Mouse (Mus musculus) brown adipose tissue, adult 24 weeks (tissue): Measurements from ENCODE around the gene Ccnl2. TPM values are rescaled to one million over a fixed set of nuclear protein-coding genes. Genes with fewer than 3 reads are reported as not detected.

Source experiments
- H3K27ac ChIP-seq: fragments of 200-500 bp; replicated peaks from 2 replicates; pipeline ENCODE4 v1.5.1; 2012; ENCODE audit warnings: low read depth, mild to moderate bottlenecking, low read length
- H3K4me1 ChIP-seq: fragments of 200-500 bp; 2 replicates; pipeline ENCODE4 v1.6.1; 2012; ENCODE audit warnings: low read length, mixed read lengths; ENCODE audit not compliant: control insufficient read depth, insufficient read depth, insufficient read length
- H3K4me3 ChIP-seq: fragments of 200-500 bp; 2 replicates; pipeline ENCODE4 v1.5.1; 2012; ENCODE audit warnings: low read depth, mild to moderate bottlenecking, low read length, moderate library complexity; ENCODE audit not compliant: insufficient read depth
- polyA plus RNA-seq: library from polyadenylated mRNA; stranded (reverse); fragments of >200 nt; gene quantifications from 2 replicates; pipeline ENCODE4 v1.2.4, GENCODE M21; 2012; ENCODE audit not compliant: missing spikeins, insufficient read depth, insufficient read length

The Ccnl2 gene
- polyA plus RNA-seq, 1 experiment, result 28.2 TPM

- H3K4me3 ChIP-seq, result no peak overlapping the region
- peaks cover 14% of the 10 kb centered on the region for H3K4me1 ChIP-seq
- no peak overlapping the region for H3K27ac ChIP-seq
Measured at GRCm38 (mm10) chr4:155856071-155856470, 43.8 kb downstream of the Ccnl2 start.

GRCm38 (mm10) chr4:155856881-155857280 lies 44.6 kb downstream of the Ccnl2 start:
- H3K4me3 ChIP-seq, result no peak overlapping the region
- peaks cover 6% of the 10 kb centered on the region for H3K4me1 ChIP-seq
- H3K27ac ChIP-seq, result no peak overlapping the region

- no peaks in the 10 kb centered on the region for H3K4me1 ChIP-seq
- no peak overlapping the region for H3K27ac ChIP-seq
- no peak overlapping the region for H3K4me3 ChIP-seq
Measured at GRCm38 (mm10) chr4:155859318-155859717, 47.0 kb downstream of the Ccnl2 start.

DNA sequence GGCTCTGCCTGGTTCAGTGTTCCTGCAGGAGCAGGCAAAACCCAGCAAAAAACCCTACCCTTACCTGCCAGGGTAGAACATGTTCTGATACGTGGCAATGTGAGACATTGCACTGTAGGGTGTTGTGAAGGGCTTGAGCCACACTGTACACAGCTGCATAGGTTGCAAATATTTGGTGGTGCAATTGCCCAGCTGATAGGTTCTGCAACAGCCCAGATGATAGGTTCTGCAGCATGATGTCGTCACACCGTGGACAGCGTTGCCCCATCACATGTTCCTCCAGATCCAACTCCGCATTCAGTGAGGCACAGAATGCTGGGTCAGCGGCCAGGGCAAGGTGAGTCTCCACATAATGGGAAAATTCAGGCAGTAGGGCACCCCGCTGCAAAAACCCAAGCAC lies 49.5 kb downstream of the Ccnl2 start:
- no peaks in the 10 kb centered on the region for H3K4me1 ChIP-seq
- no peak overlapping the region for H3K4me3 ChIP-seq
- no peak overlapping the region for H3K27ac ChIP-seq

GRCm38 (mm10) chr4:155863001-155863400 lies 50.7 kb downstream of the Ccnl2 start, which contains the start of gene Tas1r3:
Gene Tas1r3 (minus strand): TSS chr4:155863362.
- Histone ChIP-seq H3K4me1 (no peaks in the 10 kb centered on the region), H3K4me3 (no peak within 1 kb of the TSS), H3K27ac (no peak within 1 kb of the TSS)

GRCm38 (mm10) chr4:155868614-155869298 lies 56.5 kb downstream of the Ccnl2 start:
- Histone ChIP-seq H3K4me1 (peaks cover 3% of the 10 kb centered on the region), H3K27ac (peak overlapping the region; percentile 29; the same call in 1 of the 2 replicates), H3K4me3 (peak overlapping the region; percentile 71)

- Histone ChIP-seq H3K4me1 (peaks cover 3% of the 10 kb centered on the region), H3K27ac (peak within 1 kb of the TSS; percentile 29), H3K4me3 (peak within 1 kb of the TSS; percentile 77)
Measured at GRCm38 (mm10) chr4:155869317-155870033, 57.2 kb downstream of the Ccnl2 start, which contains the start of the genes Cptp and Ints11. Gene Cptp (minus strand): TSS chr4:155869440. Gene Ints11 (plus strand): TSS chr4:155869546.

DNA sequence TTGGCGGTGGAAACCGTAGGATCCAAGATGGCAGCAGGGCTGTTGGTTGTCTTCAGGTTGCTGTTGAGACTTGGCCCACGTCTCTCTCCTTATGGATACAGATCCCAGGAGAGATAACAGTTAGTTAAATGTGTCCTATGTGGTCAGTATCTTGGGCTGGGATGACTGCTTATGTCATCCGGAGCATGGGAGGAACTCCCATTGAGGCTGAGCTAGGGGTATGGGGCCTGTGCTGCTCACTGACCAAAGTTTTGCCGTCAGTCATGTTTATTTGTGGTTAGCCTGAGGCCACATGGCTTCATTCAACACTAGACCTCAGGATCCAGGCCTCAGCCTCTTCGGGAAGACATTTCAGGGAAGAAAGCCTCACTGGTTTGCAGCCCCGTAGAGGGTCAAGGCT lies 59.1 kb downstream of the Ccnl2 start:
- Histone ChIP-seq H3K4me1 (peaks cover 3% of the 10 kb centered on the region), H3K4me3 (no peak overlapping the region), H3K27ac (no peak overlapping the region)

Other genes starting within 250 kb of the Ccnl2 start
- gene Slc35e2, start 211.1 kb upstream of the Ccnl2 start, polyA plus RNA-seq, result 7.0 and 9.4 TPM in 2 replicates
- gene Cdk11b, start 187.6 kb upstream of the Ccnl2 start, polyA plus RNA-seq, result 32.4 and 37.9 TPM in 2 replicates
- gene Gm10563, start 167.1 kb upstream of the Ccnl2 start, polyA plus RNA-seq, result not detected in 2 replicates
- 3.3 and 5.5 TPM in 2 replicates for gene Mmp23, start 159.1 kb upstream of the Ccnl2 start, polyA plus RNA-seq
- 9.7 and 29.1 TPM in 2 replicates for gene Mib2, start 143.3 kb upstream of the Ccnl2 start, polyA plus RNA-seq
- 2.4 and 3.5 TPM in 2 replicates for gene Fndc10, start 118.1 kb upstream of the Ccnl2 start, polyA plus RNA-seq
- gene Ssu72, start 107.7 kb upstream of the Ccnl2 start, polyA plus RNA-seq, result 61.2 and 80.5 TPM in 2 replicates
- 0.46 TPM in 1 of 2 replicates, not detected in the other for gene Tmem240, start 77.7 kb upstream of the Ccnl2 start, polyA plus RNA-seq
- gene Atad3a, start 51.4 kb upstream of the Ccnl2 start, polyA plus RNA-seq, result 57.0 and 74.0 TPM in 2 replicates
- gene Vwa1, start 37.8 kb upstream of the Ccnl2 start, polyA plus RNA-seq, result 2.3 and 3.9 TPM in 2 replicates
- 0.42 and 0.67 TPM in 2 replicates for gene Tmem88b, start 26.6 kb upstream of the Ccnl2 start, polyA plus RNA-seq
- not detected in 2 replicates for gene Ankrd65, start 22.1 kb upstream of the Ccnl2 start, polyA plus RNA-seq
- 367 and 416 TPM in 2 replicates for gene Mrpl20, start 9.6 kb upstream of the Ccnl2 start, polyA plus RNA-seq
- gene Aurkaip1, start 18.8 kb downstream of the Ccnl2 start, polyA plus RNA-seq, result 259 and 309 TPM in 2 replicates
- 17.3 and 22.3 TPM in 2 replicates for gene Mxra8, start 27.2 kb downstream of the Ccnl2 start, polyA plus RNA-seq
- 19.2 and 20.2 TPM in 2 replicates for gene Dvl1, start 34.9 kb downstream of the Ccnl2 start, polyA plus RNA-seq
- not detected in 2 replicates for gene Tas1r3, start 50.9 kb downstream of the Ccnl2 start, polyA plus RNA-seq
- 6.0 and 11.5 TPM in 2 replicates for gene Cptp, start 57.0 kb downstream of the Ccnl2 start, polyA plus RNA-seq
- 12.9 and 15.1 TPM in 2 replicates for gene Ints11, start 57.1 kb downstream of the Ccnl2 start, polyA plus RNA-seq
- gene Pusl1, start 79.3 kb downstream of the Ccnl2 start, polyA plus RNA-seq, result 5.7 and 7.8 TPM in 2 replicates
- gene Acap3, start 79.3 kb downstream of the Ccnl2 start, polyA plus RNA-seq, result 2.9 and 5.2 TPM in 2 replicates
- 34.8 and 46.2 TPM in 2 replicates for gene Ube2j2, start 131.3 kb downstream of the Ccnl2 start, polyA plus RNA-seq
- gene C1qtnf12, start 149.8 kb downstream of the Ccnl2 start, polyA plus RNA-seq, result 99.7 and 136 TPM in 2 replicates
- 1.8 and 3.0 TPM in 2 replicates for gene B3galt6, start 180.2 kb downstream of the Ccnl2 start, polyA plus RNA-seq
- 138 and 141 TPM in 2 replicates for gene Sdf4, start 180.4 kb downstream of the Ccnl2 start, polyA plus RNA-seq
- not detected in 2 replicates for gene Tnfrsf4, start 201.4 kb downstream of the Ccnl2 start, polyA plus RNA-seq
- gene Tnfrsf18, start 213.7 kb downstream of the Ccnl2 start, polyA plus RNA-seq, result not detected in 2 replicates
- not detected in 2 replicates for gene Ttll10, start 246.9 kb downstream of the Ccnl2 start, polyA plus RNA-seq